Mouse (Mus musculus) forebrain, embryonic 13.5 days (tissue): ENCODE measurements at regions not wholly inside any gene's neighbourhood (a gene's known extent, or its start where the extent isn't known, plus 50 kb on each side); places are given as distances from the start of the nearest gene placed in this dataset.

ENCODE experiments used
- ATAC-seq: fragments of 200-750 bp; cut with Nextera tagmentation; 2 replicates; pipeline ENCODE4 v1.8.0; 2017
- H3K27ac ChIP-seq: fragments of 300-500 bp; sonication (generic); 2 replicates; pipeline ENCODE4 v1.5.1; 2015; ENCODE audit warnings: inconsistent platforms, mild to moderate bottlenecking, moderate library complexity
- H3K27me3 ChIP-seq: fragments of 300-500 bp; sonication (generic); 2 replicates; pipeline ENCODE4 v1.6.1; 2015; ENCODE audit warnings: mild to moderate bottlenecking, inconsistent platforms
- H3K36me3 ChIP-seq: fragments of 300-500 bp; sonication (generic); 2 replicates; pipeline ENCODE4 v1.6.1; 2015; ENCODE audit warnings: mild to moderate bottlenecking, inconsistent platforms; ENCODE audit not compliant: poor library complexity, severe bottlenecking
- H3K4me1 ChIP-seq: fragments of 300-500 bp; sonication (generic); 2 replicates; pipeline ENCODE4 v1.6.1; 2015; ENCODE audit warnings: inconsistent platforms
- H3K4me2 ChIP-seq: fragments of 300-500 bp; sonication (generic); 2 replicates; pipeline ENCODE4 v1.6.1; 2015; ENCODE audit warnings: inconsistent platforms, mild to moderate bottlenecking, moderate library complexity
- H3K4me3 ChIP-seq: fragments of 300-500 bp; sonication (generic); 2 replicates; pipeline ENCODE4 v1.5.1; 2015; ENCODE audit warnings: mild to moderate bottlenecking, inconsistent platforms
- H3K9ac ChIP-seq: fragments of 300-500 bp; sonication (generic); 2 replicates; pipeline ENCODE4 v1.6.1; 2015; ENCODE audit warnings: mild to moderate bottlenecking, inconsistent platforms
- H3K9me3 ChIP-seq: fragments of 300-500 bp; sonication (generic); replicated peaks from 2 replicates; pipeline ENCODE4 v1.6.1; 2016; ENCODE audit warnings: inconsistent platforms
- WGBS: fragments of 180-500 bp; shearing (Covaris S2); methylation state at CpG from one replicate; pipeline ENCODE4 v1.1.7; 2015; 5-methylcytosine and 5-hydroxymethylcytosine counted together

DNA sequence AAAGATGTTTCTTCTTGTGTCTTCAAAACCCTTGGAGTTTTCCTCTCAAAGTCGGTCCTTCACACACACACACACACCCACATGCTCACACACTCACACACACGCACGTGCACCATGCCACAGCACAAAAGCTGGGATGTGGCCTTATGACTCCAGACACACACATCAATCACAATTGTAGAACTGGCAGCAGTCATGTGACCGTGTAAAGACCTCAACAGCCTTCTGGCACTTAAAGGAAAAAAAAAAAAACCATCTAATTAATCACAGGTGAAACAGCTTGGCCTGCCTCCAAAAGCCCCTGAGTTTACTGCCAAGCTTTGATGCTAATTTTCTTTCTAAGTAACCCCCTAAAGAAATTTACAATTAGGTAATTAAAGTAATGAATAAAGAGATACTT is 147.1 kb downstream of the Gm45692 start:
- WGBS, result 21% methylated on average over 4 of the region's 4 CpGs
- H3K9me3 ChIP-seq, result no peaks in the 10 kb centered on the region
- peak overlapping the region; percentile 79 for H3K27ac ChIP-seq
- H3K4me2 ChIP-seq, result no peak overlapping the region; the same call in 1 of the 2 replicates
- peak; percentile 62; the same call in 1 of the 2 replicates for ATAC-seq
- no peak overlapping the region for H3K9ac ChIP-seq
- 0 out of 2 replicates have a peak, but pooled peaks cover 3% of the 10 kb centered on the region for H3K27me3 ChIP-seq
- H3K36me3 ChIP-seq, result no peaks in the 10 kb centered on the region
- peaks cover 63% of the 10 kb centered on the region for H3K4me1 ChIP-seq
- H3K4me3 ChIP-seq, result no peak overlapping the region

DNA sequence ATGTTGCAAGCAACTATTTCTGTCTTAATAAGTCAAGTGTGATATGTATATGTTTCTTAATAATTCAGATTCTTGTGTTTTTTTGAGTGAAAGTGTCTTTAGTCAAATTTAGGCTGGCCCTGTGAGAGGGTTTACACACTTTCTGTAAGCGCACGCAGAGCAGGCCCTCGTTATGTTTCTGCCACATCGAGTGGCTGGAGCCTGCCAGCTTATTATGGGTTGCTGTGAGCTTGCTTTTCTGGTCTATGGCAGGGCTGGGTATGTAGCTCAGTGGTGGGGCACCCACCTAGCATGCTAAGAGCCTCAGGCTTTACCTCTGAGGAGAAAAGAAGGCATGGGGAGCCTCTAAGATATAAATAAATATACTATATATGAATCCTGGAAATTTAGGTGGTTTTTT is 148.2 kb downstream of the Gm45692 start:
- Histone ChIP-seq H3K9ac (no peak overlapping the region), H3K27me3 (0 out of 2 replicates have a peak, but pooled peaks cover 3% of the 10 kb centered on the region), H3K36me3 (no peaks in the 10 kb centered on the region), H3K27ac (no peak overlapping the region), H3K4me2 (no peak overlapping the region), H3K9me3 (no peaks in the 10 kb centered on the region), H3K4me3 (no peak overlapping the region), H3K4me1 (peaks cover 63% of the 10 kb centered on the region)
- WGBS, result 43% methylated on average over 4 of the region's 4 CpGs
- ATAC-seq, result no peak

GRCm38 (mm10) chr8:26268751-26269415 is 149.5 kb downstream of the Gm45692 start:
- Histone ChIP-seq H3K4me1 (peaks cover 72% of the 10 kb centered on the region), H3K9ac (no peak overlapping the region), H3K27me3 (0 out of 2 replicates have a peak, but pooled peaks cover 3% of the 10 kb centered on the region), H3K4me3 (no peak overlapping the region), H3K36me3 (no peaks in the 10 kb centered on the region), H3K9me3 (no peaks in the 10 kb centered on the region), H3K4me2 (peak overlapping the region; percentile 37), H3K27ac (peak overlapping the region; percentile 75)
- WGBS, result 29% methylated on average over 17 of the region's 17 CpGs
- no peak for ATAC-seq

DNA sequence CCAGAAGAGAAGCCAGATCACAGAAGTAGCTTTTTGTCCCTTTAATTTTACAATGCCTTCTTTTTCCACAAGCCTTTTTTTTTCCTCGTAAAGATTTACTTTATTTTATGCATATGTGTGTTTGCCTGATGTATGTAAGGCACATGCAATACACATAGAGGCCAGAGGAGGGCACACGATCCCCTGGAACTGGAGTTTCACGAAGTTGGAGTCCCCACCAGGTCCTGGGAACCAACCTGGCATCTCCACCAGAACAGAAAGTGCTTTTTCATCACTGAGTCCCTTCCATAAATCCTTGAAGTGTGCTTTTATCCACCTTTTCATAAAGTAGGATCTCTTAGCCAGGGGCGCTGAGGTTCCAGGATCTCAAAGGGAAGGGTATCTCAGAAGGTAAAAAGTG is 152.8 kb downstream of the Gm45692 start:
- Histone ChIP-seq H3K27ac (no peak overlapping the region), H3K4me2 (no peak overlapping the region), H3K4me1 (peaks cover 41% of the 10 kb centered on the region), H3K9me3 (no peaks in the 10 kb centered on the region), H3K9ac (no peak overlapping the region), H3K4me3 (no peak overlapping the region), H3K27me3 (peaks cover 12% of the 10 kb centered on the region), H3K36me3 (no peaks in the 10 kb centered on the region)
- no peak for ATAC-seq
- WGBS, result 37% methylated on average over 4 of the region's 4 CpGs

GRCm38 (mm10) chr8:26272675-26273414 is 153.5 kb downstream of the Gm45692 start:
- H3K9ac ChIP-seq, result no peak overlapping the region
- peak overlapping the region; percentile 46 for H3K4me2 ChIP-seq
- H3K27me3 ChIP-seq, result peaks cover 12% of the 10 kb centered on the region
- H3K4me3 ChIP-seq, result 0 out of 2 replicates have a peak overlapping the region, but pooled peaks have one; percentile 10
- no peaks in the 10 kb centered on the region for H3K9me3 ChIP-seq
- peaks cover 33% of the 10 kb centered on the region for H3K4me1 ChIP-seq
- no peak overlapping the region for H3K27ac ChIP-seq
- WGBS, result 21% methylated on average over 21 of the region's 21 CpGs
- H3K36me3 ChIP-seq, result no peaks in the 10 kb centered on the region
- ATAC-seq, result no peak; the same call in 1 of the 2 replicates

DNA sequence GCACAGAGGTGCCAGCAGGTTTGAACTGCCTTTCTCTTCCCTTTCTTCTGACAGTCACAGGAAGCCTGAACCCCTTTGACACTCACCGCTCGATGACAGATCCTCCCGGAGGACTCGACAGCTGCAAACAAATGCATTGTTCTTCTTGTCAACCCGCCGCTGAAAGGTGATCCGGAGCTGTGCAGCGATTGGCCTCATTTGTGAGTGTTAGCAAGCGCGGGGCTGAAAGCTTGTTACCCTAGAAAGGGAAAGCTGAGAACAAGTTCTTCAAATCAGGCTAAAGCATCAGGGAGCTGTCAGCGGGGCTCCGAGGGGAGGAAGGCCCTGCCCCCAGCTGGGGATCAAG is 154.1 kb downstream of the Gm45692 start:
- Histone ChIP-seq H3K36me3 (no peaks in the 10 kb centered on the region), H3K9me3 (no peaks in the 10 kb centered on the region), H3K27ac (no peak overlapping the region), H3K4me3 (0 out of 2 replicates have a peak overlapping the region, but pooled peaks have one; percentile 10), H3K4me1 (peaks cover 28% of the 10 kb centered on the region), H3K4me2 (peak overlapping the region; percentile 46), H3K9ac (no peak overlapping the region), H3K27me3 (peaks cover 12% of the 10 kb centered on the region)
- under 1% methylated on average over 12 of the region's 12 CpGs for WGBS
- peak; percentile 78; the same call in 1 of the 2 replicates for ATAC-seq

DNA sequence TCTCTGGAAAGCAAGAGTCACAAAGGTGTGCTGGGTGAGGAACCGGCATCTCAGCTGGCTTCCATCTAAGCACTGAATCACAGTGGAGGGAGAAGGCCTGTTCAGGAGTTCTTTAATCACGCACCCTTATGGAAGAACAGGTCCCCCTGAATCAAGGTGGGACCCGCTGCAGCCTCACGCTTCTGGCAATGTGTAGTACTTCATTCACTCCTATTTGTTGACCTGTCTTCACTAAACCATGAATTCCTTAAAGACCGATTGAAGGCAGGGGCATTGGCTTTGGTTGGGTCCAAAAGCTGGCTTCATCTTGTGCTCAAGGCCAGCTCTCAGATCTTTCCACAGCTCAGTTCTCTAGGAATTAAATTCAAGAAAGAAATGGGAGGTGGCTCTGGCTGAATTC is 154.5 kb downstream of the Gm45692 start:
- 48% methylated on average over 5 of the region's 5 CpGs for WGBS
- ATAC-seq, result no peak
- H3K4me3 ChIP-seq, result no peak overlapping the region
- no peak overlapping the region for H3K9ac ChIP-seq
- peaks cover 24% of the 10 kb centered on the region for H3K4me1 ChIP-seq
- no peak overlapping the region for H3K27ac ChIP-seq
- H3K36me3 ChIP-seq, result no peaks in the 10 kb centered on the region
- peak overlapping the region; percentile 46 for H3K4me2 ChIP-seq
- no peaks in the 10 kb centered on the region for H3K9me3 ChIP-seq
- H3K27me3 ChIP-seq, result peaks cover 12% of the 10 kb centered on the region

DNA sequence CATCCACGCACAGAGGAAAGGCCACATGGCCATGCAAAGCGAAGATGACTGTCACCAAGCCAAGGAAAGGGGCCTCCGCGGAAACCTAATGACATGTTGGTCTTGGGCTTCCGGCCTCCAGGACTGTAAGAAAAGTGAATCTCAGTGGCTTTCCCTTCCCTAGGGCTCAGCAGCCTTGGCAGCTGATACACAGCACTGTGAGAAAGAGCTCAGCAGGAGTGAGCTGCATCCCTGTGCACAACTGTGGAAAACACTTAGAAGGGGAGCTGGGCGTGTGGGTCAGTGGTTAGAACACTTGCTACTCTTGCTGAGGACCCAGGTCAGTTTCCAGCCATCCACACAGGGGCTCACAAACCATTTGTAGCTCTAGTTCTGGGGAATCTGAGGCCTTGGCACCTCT is 155.1 kb downstream of the Gm45692 start:
- WGBS, result 92% methylated on average over 6 of the region's 6 CpGs
- ATAC-seq, result no peak

GRCm38 (mm10) chr8:26282156-26282935 is 163.0 kb downstream of the Gm45692 start:
- Histone ChIP-seq H3K27me3 (no peaks in the 10 kb centered on the region), H3K4me2 (no peak overlapping the region), H3K4me1 (0 out of 2 replicates have a peak, but pooled peaks cover 6% of the 10 kb centered on the region), H3K9me3 (0 out of 2 replicates have a peak, but pooled peaks cover 4% of the 10 kb centered on the region), H3K9ac (no peak overlapping the region), H3K36me3 (no peaks in the 10 kb centered on the region), H3K4me3 (no peak overlapping the region), H3K27ac (no peak overlapping the region)
- 79% methylated on average over 11 of the region's 11 CpGs for WGBS
- no peak for ATAC-seq

More for the DNA sequence above, 155.1 kb downstream of the Gm45692 start:
- peaks cover 17% of the 10 kb centered on the region for H3K4me1 ChIP-seq
- H3K9ac ChIP-seq, result no peak overlapping the region
- H3K4me3 ChIP-seq, result no peak overlapping the region
- no peaks in the 10 kb centered on the region for H3K9me3 ChIP-seq
- H3K36me3 ChIP-seq, result no peaks in the 10 kb centered on the region
- H3K27ac ChIP-seq, result no peak overlapping the region
- H3K27me3 ChIP-seq, result peaks cover 12% of the 10 kb centered on the region
- H3K4me2 ChIP-seq, result no peak overlapping the region

GRCm38 (mm10) chr8:26283957-26284356 is 164.6 kb downstream of the Gm45692 start:
- no peaks in the 10 kb centered on the region for H3K36me3 ChIP-seq
- H3K4me3 ChIP-seq, result no peak overlapping the region
- no peak overlapping the region for H3K4me2 ChIP-seq
- ATAC-seq, result no peak
- H3K4me1 ChIP-seq, result 0 out of 2 replicates have a peak, but pooled peaks cover 12% of the 10 kb centered on the region
- no peak overlapping the region for H3K9ac ChIP-seq
- no peaks in the 10 kb centered on the region for H3K27me3 ChIP-seq
- no peak overlapping the region for H3K27ac ChIP-seq
- 0 out of 2 replicates have a peak, but pooled peaks cover 4% of the 10 kb centered on the region for H3K9me3 ChIP-seq
- WGBS, result 65% methylated on average over 2 of the region's 2 CpGs

DNA sequence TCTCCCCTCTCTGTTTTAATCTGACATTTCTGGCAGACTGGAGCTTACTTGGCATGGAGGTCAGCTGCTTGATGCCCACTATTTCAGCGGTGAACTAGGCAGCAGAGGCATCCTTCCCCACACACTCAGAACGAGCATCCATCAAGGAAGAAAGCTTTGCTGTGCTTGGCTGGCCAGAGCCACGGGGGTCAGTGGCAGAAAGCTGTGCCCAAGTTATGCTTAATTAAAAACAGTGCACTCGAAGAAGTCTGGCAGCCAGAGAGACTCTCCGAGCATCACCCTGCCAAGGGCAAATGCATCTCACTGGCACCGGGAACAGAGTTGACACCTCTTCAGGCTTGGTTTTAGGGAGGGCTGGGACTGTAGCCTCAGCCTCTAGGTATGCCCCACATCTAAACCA is 168.3 kb downstream of the Gm45692 start:
- WGBS, result 67% methylated on average over 6 of the region's 6 CpGs
- 0 out of 2 replicates have a peak, but pooled peaks cover 4% of the 10 kb centered on the region for H3K9me3 ChIP-seq
- no peak overlapping the region for H3K4me2 ChIP-seq
- 0 out of 2 replicates have a peak, but pooled peaks cover 12% of the 10 kb centered on the region for H3K4me1 ChIP-seq
- H3K9ac ChIP-seq, result no peak overlapping the region
- no peaks in the 10 kb centered on the region for H3K36me3 ChIP-seq
- no peak overlapping the region for H3K4me3 ChIP-seq
- no peak overlapping the region for H3K27ac ChIP-seq
- H3K27me3 ChIP-seq, result no peaks in the 10 kb centered on the region
- no peak for ATAC-seq
